In genomic region chr10:81574081-81575056, GRCm38 (mm10) we compare ENCODE assay signal across 7 mouse cellular contexts. TPM values are rescaled to one million over a fixed set of nuclear protein-coding genes. Genes with fewer than 3 reads are reported as not detected.
A peak's percentile ranks its signal among the peaks of the same experiment; 100 is the strongest.
DNase-seq lines count a peak whose midpoint lies in the region; ATAC-seq and TF ChIP-seq lines count a peak whose summit lies in the region.

Gene Tle2 (plus strand): TSS chr10:81574561.

- peaks cover 47% of the 10 kb centered on the region for H3K27me3 ChIP-seq in neural tube, embryonic 11.5 days (ENCODE audit: control insufficient read depth, insufficient read depth, low read length)
- peaks cover 50% of the 10 kb centered on the region for H3K27me3 ChIP-seq in forebrain, embryonic 15.5 days
- H3K27me3 ChIP-seq in neural tube, embryonic 14.5 days (ENCODE audit: control insufficient read depth, insufficient read depth, low read length) = peaks cover 15% of the 10 kb centered on the region

- peak within 1 kb of the TSS; percentile 56 for H3K9ac ChIP-seq in neural tube, embryonic 11.5 days (ENCODE audit: low read length)
- H3K9ac ChIP-seq in forebrain, embryonic 15.5 days (replicated peaks) = peak within 1 kb of the TSS; percentile 68
- H3K9ac ChIP-seq in neural tube, embryonic 14.5 days (replicated peaks; ENCODE audit: low read depth, low read length) = peak within 1 kb of the TSS; percentile 77

- no peak for TF ChIP-seq POLR2A in brain, embryonic 14.5 days (IDR thresholded peaks at IDR 0.05; ENCODE audit: borderline replicate concordance, extremely low read depth, insufficient read depth, insufficient read length, poor library complexity, severe bottlenecking)

- no peak for DNase-seq in neural tube, embryonic 11.5 days (ENCODE audit: low spot score)
- no peak for DNase-seq in neural tube, embryonic 10.5 days (ENCODE audit: extremely low spot score, low spot score)
- no peak for DNase-seq in brain, embryonic 14.5 days (ENCODE audit: low read depth)
- DNase-seq in left cerebral cortex, postnatal 14 days (ENCODE audit: low spot score in 2 of 2) = no peak
- no peak for DNase-seq in right cerebral cortex, postnatal 10 days (ENCODE audit: low spot score in 2 of 2)

- no peaks in the 10 kb centered on the region for H3K36me3 ChIP-seq in neural tube, embryonic 11.5 days (ENCODE audit: control insufficient read depth, insufficient read depth, low read length)
- no peaks in the 10 kb centered on the region for H3K36me3 ChIP-seq in forebrain, embryonic 15.5 days
- no peaks in the 10 kb centered on the region for H3K36me3 ChIP-seq in neural tube, embryonic 14.5 days (ENCODE audit: control insufficient read depth, insufficient read depth, low read length)

- no peaks in the 10 kb centered on the region for H3K9me3 ChIP-seq in neural tube, embryonic 11.5 days (ENCODE audit: control insufficient read depth, low read length)
- no peaks in the 10 kb centered on the region for H3K9me3 ChIP-seq in forebrain, embryonic 15.5 days
- no peaks in the 10 kb centered on the region for H3K9me3 ChIP-seq in neural tube, embryonic 14.5 days (ENCODE audit: control insufficient read depth, low read length)

- H3K4me2 ChIP-seq in neural tube, embryonic 11.5 days (ENCODE audit: low read depth) = peak within 1 kb of the TSS; percentile 65
- peak within 1 kb of the TSS; percentile 72 for H3K4me2 ChIP-seq in forebrain, embryonic 15.5 days (replicated peaks)
- peak within 1 kb of the TSS; percentile 67 for H3K4me2 ChIP-seq in neural tube, embryonic 14.5 days (ENCODE audit: low read depth, low read length)

- H3K4me1 ChIP-seq in neural tube, embryonic 11.5 days (ENCODE audit: control insufficient read depth, insufficient read depth, low read length) = peaks cover 24% of the 10 kb centered on the region
- peaks cover 61% of the 10 kb centered on the region for H3K4me1 ChIP-seq in forebrain, embryonic 15.5 days
- H3K4me1 ChIP-seq in neural tube, embryonic 14.5 days (ENCODE audit: control insufficient read depth, insufficient read depth, low read length) = peaks cover 25% of the 10 kb centered on the region

- H3K4me3 ChIP-seq in neural tube, embryonic 11.5 days (ENCODE audit: low read depth, low read length) = peak within 1 kb of the TSS; percentile 41
- peak within 1 kb of the TSS; percentile 64 for H3K4me3 ChIP-seq in forebrain, embryonic 15.5 days
- H3K4me3 ChIP-seq in neural tube, embryonic 14.5 days (ENCODE audit: low read depth, low read length) = peak within 1 kb of the TSS; percentile 51

- ATAC-seq in neural tube, embryonic 11.5 days (ENCODE audit: insufficient read depth, low FRiP score, low TSS enrichment) = no peak
- no peak for ATAC-seq in forebrain, embryonic 15.5 days (replicated peaks)
- ATAC-seq in neural tube, embryonic 14.5 days (ENCODE audit: low read depth) = no peak

- 26% methylated on average over 10 of the region's 10 CpGs for WGBS in neural tube, embryonic 11.5 days
- WGBS in forebrain, embryonic 15.5 days = 17% methylated on average over 10 of the region's 10 CpGs
- WGBS in neural tube, embryonic 14.5 days = 26% methylated on average over 10 of the region's 10 CpGs

- no peak for TF ChIP-seq CTCF in brain, embryonic 14.5 days (IDR thresholded peaks at IDR 0.05; ENCODE audit: borderline replicate concordance, extremely low read depth, insufficient read depth, insufficient read length)

- H3K27ac ChIP-seq in neural tube, embryonic 11.5 days (ENCODE audit: low read depth, low read length) = no peak within 1 kb of the TSS
- peak within 1 kb of the TSS; percentile 17; the same call in 1 of the 2 replicates for H3K27ac ChIP-seq in forebrain, embryonic 15.5 days (replicated peaks)
- 0 out of 2 replicates have a peak within 1 kb of the TSS, but pooled peaks have one; percentile 28 for H3K27ac ChIP-seq in neural tube, embryonic 14.5 days (ENCODE audit: low read depth, low read length)

- intact Hi-C loops in left cerebral cortex, postnatal 14 days (cut with DNase I) = no loop called here

RNA-seq across cellular contexts. Expression of gene Tle2, which starts in this region (rescaled TPM):
- polyA plus RNA-seq in neural tube, embryonic 11.5 days (2014; fragmentation: Nextera tagmentation; extraction: Ambion mirVana) = 7.0 and 7.3 TPM in 2 replicates
- 82.1 and 123 TPM in 2 replicates for polyA plus RNA-seq in brain, embryonic 14.5 days (2012; rRNA removed)
- 27.3 and 28.0 TPM in 2 replicates for polyA plus RNA-seq in forebrain, embryonic 15.5 days (2015; fragmentation: Nextera tagmentation; extraction: Ambion mirVana)
- total RNA-seq in left cerebral cortex, postnatal 14 days (2021) = 10 to 100 TPM; 14.1 to 15.9 TPM
- polyA plus RNA-seq in neural tube, embryonic 14.5 days (2014; fragmentation: Nextera tagmentation; extraction: Ambion mirVana) = 32.4 and 37.3 TPM in 2 replicates
